ENCODE assay signal across 10 mouse cellular contexts in the genomic region with DNA sequence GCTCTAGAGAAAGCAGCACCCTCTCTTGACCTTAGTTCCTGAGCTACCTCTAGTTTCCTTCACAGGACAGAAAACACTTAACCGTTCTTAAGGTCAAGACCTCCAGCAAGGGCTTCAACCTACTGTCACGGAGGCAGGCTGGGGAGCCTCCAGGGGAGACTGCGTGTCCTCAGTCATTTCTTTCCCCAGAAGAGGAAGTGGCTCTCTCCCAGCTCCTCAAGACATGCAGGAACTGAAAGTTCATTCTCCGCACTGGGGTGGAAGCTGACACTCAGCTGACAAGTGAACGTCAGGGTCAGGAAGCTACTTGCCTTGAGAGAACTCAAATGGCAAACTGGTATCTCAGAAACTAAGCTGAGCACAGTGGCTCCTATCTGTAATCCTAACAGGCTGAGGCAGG. TPM values are rescaled to one million over a fixed set of nuclear protein-coding genes. Genes with fewer than 3 reads are reported as not detected.
DNase-seq lines count a peak whose midpoint lies in the region; ATAC-seq and TF ChIP-seq lines count a peak whose summit lies in the region.
"Had no signal": no experiment of that assay in that cellular context is flagged by ENCODE, and none has a peak within 500 bp of the region (broad histone marks: within the 10 kb centered on the region; RNA-seq: fewer than 3 reads in every experiment).

No protein-coding gene starts in this region.

- no peaks in the 10 kb centered on the region for H3K27me3 ChIP-seq in kidney, adult 2 months (replicated peaks; ENCODE audit: control insufficient read depth, insufficient read depth, low read length)
- no peaks in the 10 kb centered on the region for H3K27me3 ChIP-seq in hindbrain, embryonic 13.5 days
- H3K27me3 ChIP-seq in midbrain, embryonic 14.5 days (ENCODE audit: control insufficient read depth, insufficient read depth, low read length) = no peaks in the 10 kb centered on the region
- H3K27me3 ChIP-seq: lung, embryonic 15.5 days; Patski had no signal

- TF ChIP-seq CTCF in kidney, adult 2 months (conservative IDR thresholded peaks at IDR 0.05; ENCODE audit: insufficient read depth, insufficient read length, low read depth, low read length) = no peak

- no peaks in the 10 kb centered on the region for H3K9me3 ChIP-seq in hindbrain, embryonic 13.5 days
- H3K9me3 ChIP-seq in midbrain, embryonic 14.5 days (ENCODE audit: control insufficient read depth, low read length) = no peaks in the 10 kb centered on the region
- H3K9me3 ChIP-seq: lung, embryonic 15.5 days had no signal

- H3K36me3 ChIP-seq in kidney, adult 2 months (ENCODE audit: control insufficient read depth, insufficient read depth, low read length) = no peaks in the 10 kb centered on the region
- peaks cover 17% of the 10 kb centered on the region for H3K36me3 ChIP-seq in hindbrain, embryonic 13.5 days
- peaks cover 8% of the 10 kb centered on the region for H3K36me3 ChIP-seq in midbrain, embryonic 14.5 days (ENCODE audit: control insufficient read depth, insufficient read depth, low read length)

- H3K4me1 ChIP-seq in kidney, adult 2 months (ENCODE audit: control insufficient read depth, insufficient read depth, low read length) = peaks cover 22% of the 10 kb centered on the region
- H3K4me1 ChIP-seq in brown adipose tissue, adult 24 weeks (ENCODE audit: control insufficient read depth, insufficient read depth, insufficient read length, low read length) = peaks cover 34% of the 10 kb centered on the region
- H3K4me1 ChIP-seq in hindbrain, embryonic 13.5 days (replicated peaks) = peaks cover 30% of the 10 kb centered on the region
- peaks cover 8% of the 10 kb centered on the region for H3K4me1 ChIP-seq in midbrain, embryonic 14.5 days (ENCODE audit: control insufficient read depth, insufficient read depth, low read length)
- H3K4me1 ChIP-seq: lung, embryonic 15.5 days had no signal

- ATAC-seq in neutrophil, adult 5-6 weeks (ENCODE audit: extremely low read depth, insufficient number of reproducible peaks, low FRiP score, poor library complexity, severe bottlenecking) = peak; percentile 58; the same call in 1 of the 2 replicates
- no peak for ATAC-seq in hindbrain, embryonic 13.5 days (ENCODE audit: low FRiP score)
- ATAC-seq in midbrain, embryonic 14.5 days (ENCODE audit: low FRiP score, low TSS enrichment) = no peak
- ATAC-seq: Patski had no signal

- WGBS in kidney, adult 2 months = 25% methylated on average over 5 of the region's 5 CpGs
- WGBS in hindbrain, embryonic 13.5 days = 75% methylated on average over 5 of the region's 5 CpGs
- WGBS in midbrain, embryonic 14.5 days = 85% methylated on average over 5 of the region's 5 CpGs

- peak overlapping the region; percentile 49; the same call in 1 of the 2 replicates for H3K27ac ChIP-seq in kidney, adult 2 months (ENCODE audit: insufficient read depth, low read depth, low read length)
- peak overlapping the region; percentile 77 for H3K27ac ChIP-seq in brown adipose tissue, adult 24 weeks (replicated peaks; ENCODE audit: low read depth, low read length)
- H3K27ac ChIP-seq in hindbrain, embryonic 13.5 days = no peak overlapping the region
- H3K27ac ChIP-seq in midbrain, embryonic 14.5 days (replicated peaks; ENCODE audit: low read depth, low read length) = no peak overlapping the region
- H3K27ac ChIP-seq: lung, embryonic 15.5 days had no signal

- TF ChIP-seq POLR2A in kidney, adult 2 months (IDR thresholded peaks at IDR 0.05; ENCODE audit: low read depth, low read length) = no peak

- H3K4me2 ChIP-seq in hindbrain, embryonic 13.5 days = no peak overlapping the region
- H3K4me2 ChIP-seq in midbrain, embryonic 14.5 days (ENCODE audit: low read length) = no peak overlapping the region
- H3K4me2 ChIP-seq: lung, embryonic 15.5 days had no signal

- no peak overlapping the region for H3K4me3 ChIP-seq in kidney, adult 2 months (ENCODE audit: insufficient read depth, low read depth, low read length)
- H3K4me3 ChIP-seq in brown adipose tissue, adult 24 weeks (ENCODE audit: insufficient read depth, low read depth, low read length) = no peak overlapping the region
- H3K4me3 ChIP-seq in hindbrain, embryonic 13.5 days = no peak overlapping the region
- H3K4me3 ChIP-seq in midbrain, embryonic 14.5 days (replicated peaks; ENCODE audit: low read depth, low read length) = no peak overlapping the region
- H3K4me3 ChIP-seq: lung, embryonic 15.5 days had no signal

- H3K9ac ChIP-seq in hindbrain, embryonic 13.5 days = no peak overlapping the region
- no peak overlapping the region for H3K9ac ChIP-seq in midbrain, embryonic 14.5 days (replicated peaks; ENCODE audit: low read length)
- H3K9ac ChIP-seq: lung, embryonic 15.5 days had no signal

- peak; percentile 58 for DNase-seq in kidney, adult 2 months
- no peak for DNase-seq in kidney, adult 18-20 months
- DNase-seq in liver = peak; percentile 24
- DNase-seq in neural tube, embryonic 10.5 days (ENCODE audit: extremely low spot score, low spot score) = no peak
- no peak for DNase-seq in midbrain, embryonic 14.5 days

RNA-seq across cellular contexts. Expression of gene Grb2, which starts 15.6 kb away (rescaled TPM):
- polyA plus RNA-seq in kidney, adult 2 months (2012; rRNA removed) = 34.1 and 42.6 TPM in 2 replicates
- polyA plus RNA-seq in brown adipose tissue, adult 24 weeks (2012; ENCODE audit: insufficient read depth, insufficient read length, missing spikeins) = 29.1 and 32.4 TPM in 2 replicates
- total RNA-seq in neutrophil, adult 5-6 weeks (2017) = 59.5 and 71.5 TPM in 2 replicates
- 184 and 196 TPM in 2 replicates for polyA plus RNA-seq in hindbrain, embryonic 13.5 days (2015; fragmentation: Nextera tagmentation; extraction: Ambion mirVana)
- polyA plus RNA-seq in midbrain, embryonic 14.5 days (2014; fragmentation: Nextera tagmentation; extraction: Ambion mirVana) = 113 and 135 TPM in 2 replicates

Comparison
In these comparisons a context has a peak if more than half of its experiments do, and no peak if none do; other contexts are left out.
1. DNase-seq: peak in kidney, adult 2 months (single experiment) and liver (single experiment); none in kidney, adult 18-20 months (single experiment), neural tube, embryonic 10.5 days (single experiment) and midbrain, embryonic 14.5 days (single experiment).
2. H3K27ac ChIP-seq: peak in kidney, adult 2 months (single experiment) and brown adipose tissue, adult 24 weeks (single experiment); none in hindbrain, embryonic 13.5 days (single experiment) and midbrain, embryonic 14.5 days (single experiment).